Mouse (Mus musculus) frontal cortex, postnatal 14 days (tissue): ENCODE measurements around the gene Gprin2.

ENCODE experiments used
- DNase-seq, 2 experiments: peaks; one replicate each; pipeline ENCODE4 v3.0.0; 2022; ENCODE audit warnings: low spot score in 2 of 2

Gene Gprin2

GRCm38 (mm10) chr14:34201231-34202035 is at the start of gene Gprin2:
Gene Gprin2 (minus strand): TSS chr14:34201653.
- no peak for DNase-seq

GRCm38 (mm10) chr14:34240676-34241075 is 39.2 kb upstream of the Gprin2 start:
- DNase-seq, result no peak

- no peak for DNase-seq
Observed at GRCm38 (mm10) chr14:34240263-34240662, 38.8 kb upstream of the Gprin2 start.

GRCm38 (mm10) chr14:34234630-34235380 is 33.4 kb upstream of the Gprin2 start:
- peak in 1 of 2 experiments; percentile 33 for DNase-seq

GRCm38 (mm10) chr14:34233846-34234245 is 32.4 kb upstream of the Gprin2 start:
- DNase-seq, result no peak

- DNase-seq, result no peak
Observed at GRCm38 (mm10) chr14:34232866-34233680, 31.6 kb upstream of the Gprin2 start.

GRCm38 (mm10) chr14:34232340-34232739 is 30.9 kb upstream of the Gprin2 start:
- DNase-seq, result no peak

DNA sequence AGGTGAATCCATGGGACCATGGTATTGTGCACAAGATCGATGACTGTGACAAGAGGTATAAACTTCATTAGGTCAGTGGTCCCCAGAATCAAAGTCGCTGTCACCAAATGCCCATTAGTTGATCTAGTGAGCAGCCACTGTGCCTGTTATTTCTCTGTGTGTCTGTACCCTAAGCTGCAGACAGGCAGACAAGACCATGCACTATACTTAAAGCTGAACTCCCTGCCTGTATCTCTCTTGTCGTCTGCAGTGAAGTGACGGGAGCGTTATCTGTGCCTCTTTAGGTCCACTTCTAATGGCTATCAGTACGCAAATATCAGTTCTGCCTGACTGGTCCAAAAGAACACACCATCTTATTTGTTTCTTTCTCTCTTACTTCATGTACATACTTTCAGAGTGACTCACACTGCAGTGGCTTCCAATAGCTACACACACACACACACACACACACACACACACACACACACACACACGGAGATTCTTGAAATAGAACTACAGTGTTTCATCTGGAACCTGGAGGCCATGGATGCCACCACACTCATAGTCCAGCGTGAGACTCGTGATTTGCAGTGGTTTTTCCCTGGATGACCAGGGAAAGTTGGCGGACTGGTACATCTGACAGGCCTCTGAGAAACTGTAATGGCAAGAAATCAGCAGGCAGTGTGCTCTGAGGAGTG is 27.5 kb upstream of the Gprin2 start:
- no peak for DNase-seq

GRCm38 (mm10) chr14:34227981-34228380 is 26.5 kb upstream of the Gprin2 start:
- no peak for DNase-seq

DNA sequence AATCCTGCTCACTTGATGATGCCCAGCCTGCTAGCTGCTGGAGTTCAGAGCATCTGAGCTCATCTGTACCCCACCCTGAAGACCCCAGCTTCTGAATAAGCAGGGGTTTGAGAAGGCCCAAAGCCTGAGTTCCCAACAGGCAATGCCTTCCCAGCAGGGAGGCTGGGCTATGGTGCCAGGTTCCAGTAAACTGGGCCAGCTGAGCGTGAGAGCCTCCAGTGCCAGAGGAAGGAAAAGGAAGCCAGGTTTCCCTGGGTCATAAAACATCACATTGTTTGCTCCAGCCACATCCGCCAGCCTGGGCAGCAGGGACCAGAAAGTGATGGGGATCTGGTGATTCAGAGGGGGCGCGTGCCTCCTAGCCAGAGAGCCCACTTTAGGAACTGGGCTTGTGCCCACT is 25.1 kb upstream of the Gprin2 start:
- no peak for DNase-seq

GRCm38 (mm10) chr14:34225986-34226385 is 24.5 kb upstream of the Gprin2 start:
- DNase-seq, result no peak

- no peak for DNase-seq
Observed at GRCm38 (mm10) chr14:34223362-34223898, 22.0 kb upstream of the Gprin2 start.

GRCm38 (mm10) chr14:34221416-34222077 is 20.1 kb upstream of the Gprin2 start:
- no peak for DNase-seq

GRCm38 (mm10) chr14:34220426-34220825 is 19.0 kb upstream of the Gprin2 start:
- DNase-seq, result no peak

DNA sequence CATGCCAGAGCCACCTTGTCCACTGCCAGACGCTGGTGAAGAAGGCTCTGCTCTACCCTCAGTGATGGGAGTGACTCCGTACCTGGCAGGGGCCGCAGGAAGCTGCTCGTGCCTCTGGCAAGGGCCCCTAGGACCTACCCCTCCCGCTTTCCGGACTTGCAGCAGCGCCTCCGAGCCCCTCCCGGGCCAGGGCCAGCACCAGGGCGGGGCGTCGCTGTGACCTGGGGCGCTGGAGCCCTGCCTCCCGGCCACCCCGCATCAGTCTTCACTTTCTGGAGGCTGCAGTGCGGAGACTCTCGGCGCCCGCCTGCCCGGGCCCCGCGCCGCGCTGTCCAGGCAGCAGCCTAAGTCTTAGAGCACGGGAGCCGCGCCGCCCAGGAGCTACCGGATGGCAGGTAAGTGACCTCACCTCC is 18.3 kb upstream of the Gprin2 start:
- no peak for DNase-seq

GRCm38 (mm10) chr14:34219295-34219694 is 17.8 kb upstream of the Gprin2 start, which contains the start of gene Syt15:
Gene Syt15 (plus strand): TSS chr14:34219595.
- no peak for DNase-seq

- no peak for DNase-seq
Observed at GRCm38 (mm10) chr14:34215451-34216127, 14.1 kb upstream of the Gprin2 start.

DNA sequence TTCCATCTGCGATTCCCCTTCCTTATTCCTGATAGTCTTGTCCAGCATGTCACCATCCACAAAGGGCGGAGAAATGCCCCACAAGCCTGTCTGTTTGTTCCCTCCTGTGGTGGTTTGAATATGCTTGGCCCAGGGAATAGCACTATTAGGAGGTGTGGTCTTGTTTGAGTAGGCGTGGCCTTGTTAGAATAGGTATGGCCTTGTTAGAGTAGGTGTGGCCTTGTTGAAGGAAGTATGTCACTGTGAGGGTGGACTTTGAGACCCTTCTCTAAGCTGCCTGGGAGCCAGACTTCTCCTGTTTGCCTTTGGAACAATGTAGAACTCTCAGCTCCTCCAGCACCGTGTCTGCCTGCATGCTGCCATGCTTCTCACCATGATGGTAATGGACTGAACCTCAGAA is 8.5 kb upstream of the Gprin2 start:
- no peak for DNase-seq

GRCm38 (mm10) chr14:34209080-34209479 is 7.6 kb upstream of the Gprin2 start:
- no peak for DNase-seq

GRCm38 (mm10) chr14:34208651-34209050 is 7.2 kb upstream of the Gprin2 start:
- DNase-seq, result peak in 1 of 2 experiments; percentile 19
